Mouse (Mus musculus) heart, adult 2 months (tissue): ENCODE data around the gene Agbl4.

ENCODE experiments used
- CTCF ChIP-seq: fragments of 200-600 bp; IDR thresholded peaks from 2 replicates; pipeline ENCODE4 v1.8.1; 2022; ENCODE audit warnings: antibody characterized with exemption, mild to moderate bottlenecking, moderate library complexity
- POLR2A ChIP-seq: fragments of 200-500 bp; IDR thresholded peaks from 2 replicates; pipeline ENCODE4 v1.6.1; 2011; ENCODE audit warnings: mild to moderate bottlenecking, low read depth, low read length, control low read depth; ENCODE audit not compliant: insufficient read depth

DNA sequence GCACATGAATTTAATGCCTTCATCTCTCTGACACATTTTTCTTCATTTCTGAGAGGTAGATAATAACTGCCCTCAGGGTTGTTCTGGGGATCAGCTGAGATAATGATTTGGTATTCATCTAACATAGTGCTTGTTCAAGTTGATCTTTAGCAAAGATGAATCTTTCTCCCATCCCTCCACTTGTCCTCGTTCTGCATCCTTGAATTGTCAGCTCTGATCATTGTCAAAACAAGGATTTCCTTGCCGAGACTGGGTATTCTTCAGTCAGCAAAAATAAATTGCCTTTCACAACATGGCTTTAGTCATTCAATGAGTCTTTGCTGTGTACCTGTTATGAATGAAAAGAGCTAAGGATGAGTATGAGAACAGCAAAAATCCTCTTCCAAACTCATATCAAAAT, 970.3 kb downstream of the Agbl4 start:
- TF ChIP-seq CTCF: no peak
- no peak for TF ChIP-seq POLR2A
